Mouse (Mus musculus): ENCODE measurements around the gene Uevld. TPM values are rescaled to one million over a fixed set of nuclear protein-coding genes. Genes with fewer than 3 reads are reported as not detected.

Gene Uevld
- polyA plus RNA-seq (2012; rRNA removed) = 4.0 and 4.6 TPM in 2 replicates

GRCm38 (mm10) chr7:46957831-46958691 lies at the start of gene Uevld:
Gene Uevld, minus strand, starts transcription at chr7:46958527.

GRCm38 (mm10) chr7:46983280-46983679 lies 25.0 kb upstream of the Uevld start, which contains the start of gene Gm9999:
Gene Gm9999, plus strand, starts transcription at chr7:46983580.

GRCm38 (mm10) chr7:46919551-46920176 lies 38.7 kb downstream of the Uevld start, which contains the start of gene Tsg101:
Gene Tsg101, minus strand, starts transcription at chr7:46919969.

Other genes starting within 250 kb of the Uevld start
- 6.5 and 7.4 TPM in 2 replicates for gene Saal1, start 247.8 kb downstream of the Uevld start, polyA plus RNA-seq (2012; rRNA removed)
- gene Saa3, start 242.8 kb downstream of the Uevld start, polyA plus RNA-seq (2012; rRNA removed) = 1.2 and 1.7 TPM in 2 replicates
- gene Saa4, start 225.9 kb downstream of the Uevld start, polyA plus RNA-seq (2012; rRNA removed) = 7.1 and 7.3 TPM in 2 replicates
- not detected in 2 replicates for gene Saa1, start 215.5 kb downstream of the Uevld start, polyA plus RNA-seq (2012; rRNA removed)
- not detected in 2 replicates for gene Saa2, start 206.7 kb downstream of the Uevld start, polyA plus RNA-seq (2012; rRNA removed)
- gene Hps5, start 162.5 kb downstream of the Uevld start, polyA plus RNA-seq (2012; rRNA removed) = 6.5 and 7.5 TPM in 2 replicates
- 14.1 and 16.0 TPM in 2 replicates for gene Gtf2h1, start 162.4 kb downstream of the Uevld start, polyA plus RNA-seq (2012; rRNA removed)
- gene Ldha, start 117.1 kb downstream of the Uevld start, polyA plus RNA-seq (2012; rRNA removed) = 348 and 395 TPM in 2 replicates
- 0.16 TPM in 2 replicates for gene Ldhc, start 97.3 kb downstream of the Uevld start, polyA plus RNA-seq (2012; rRNA removed)
- 16.2 and 22.1 TPM in 2 replicates for gene Tsg101, start 38.6 kb downstream of the Uevld start, polyA plus RNA-seq (2012; rRNA removed)
- not detected in 2 replicates for gene Gm9999, start 25.1 kb upstream of the Uevld start, polyA plus RNA-seq (2012; rRNA removed)
- 6.1 and 7.1 TPM in 2 replicates for gene Spty2d1, start 49.9 kb upstream of the Uevld start, polyA plus RNA-seq (2012; rRNA removed)
- 12.0 and 13.4 TPM in 2 replicates for gene Tmem86a, start 92.1 kb upstream of the Uevld start, polyA plus RNA-seq (2012; rRNA removed)
- gene Ptpn5, start 175.2 kb upstream of the Uevld start, polyA plus RNA-seq (2012; rRNA removed) = 0.01 and 0.02 TPM in 2 replicates
- gene Mrgpra6, start 246.4 kb upstream of the Uevld start, polyA plus RNA-seq (2012; rRNA removed) = not detected in 2 replicates